Mouse (Mus musculus): Measurements from ENCODE around the gene Lrp1.

The Lrp1 gene

GRCm38 (mm10) chr10:127577156-127577555 is 43.8 kb downstream of the Lrp1 start:
- no peak for DNase-seq (ENCODE audit: low read depth, low spot score)
- H3K36me3 ChIP-seq (ENCODE audit: control insufficient read depth, insufficient read depth, low read length, poor library complexity, severe bottlenecking) = no peaks in the 10 kb centered on the region
- no peaks in the 10 kb centered on the region for H3K27me3 ChIP-seq (ENCODE audit: control insufficient read depth, insufficient read depth, low read length, poor library complexity, severe bottlenecking)

DNA sequence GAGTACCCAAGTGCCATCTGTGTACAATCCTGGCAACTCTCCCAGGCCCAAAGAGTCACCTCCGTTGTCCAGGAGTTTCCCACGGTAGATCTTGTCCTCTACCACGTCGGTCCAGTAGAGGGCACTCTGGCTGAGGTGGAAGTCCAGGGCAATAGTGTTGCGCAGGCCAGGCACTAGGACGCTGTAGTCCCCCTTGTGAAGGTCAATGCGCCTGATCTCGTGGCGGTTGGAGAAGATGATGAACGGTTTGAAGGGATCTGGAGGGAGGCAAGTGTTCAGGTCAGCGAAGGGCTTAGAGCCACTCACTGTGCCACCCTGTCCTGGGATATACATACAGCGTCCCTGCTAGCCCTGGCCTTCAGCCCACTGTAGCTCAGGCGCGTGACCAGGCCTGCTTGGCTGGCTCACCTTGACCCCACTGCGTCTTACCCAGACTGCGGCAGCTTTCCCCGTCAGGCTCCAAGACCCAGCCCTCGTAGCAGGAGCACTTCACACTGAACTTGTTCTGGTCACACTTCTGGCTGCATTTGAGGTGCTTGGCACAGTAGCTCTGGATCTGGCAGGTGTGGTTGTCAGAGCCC is 44.5 kb downstream of the Lrp1 start:
- H3K36me3 ChIP-seq (ENCODE audit: control insufficient read depth, insufficient read depth, low read length, poor library complexity, severe bottlenecking) = no peaks in the 10 kb centered on the region
- peak; percentile 63 for DNase-seq (ENCODE audit: low read depth, low spot score)

DNA sequence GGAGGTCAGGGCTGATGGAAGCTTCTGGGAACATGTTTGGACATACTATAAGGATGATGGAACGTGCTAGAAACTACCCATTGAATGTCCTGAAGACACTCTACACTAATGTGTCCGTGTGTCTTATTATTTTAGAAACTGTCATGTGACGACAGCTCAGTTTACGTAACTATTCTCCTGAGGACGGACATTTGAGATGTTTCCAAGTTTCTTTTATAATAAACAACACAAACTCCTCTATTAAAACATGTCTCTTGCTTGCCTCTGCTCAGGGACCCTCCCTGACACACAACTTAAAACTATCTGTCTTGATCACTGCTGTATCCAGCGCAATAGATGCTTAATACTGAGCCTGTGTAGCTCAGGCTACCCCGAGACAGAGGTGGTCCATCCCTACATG is 45.2 kb downstream of the Lrp1 start:
- Histone ChIP-seq H3K36me3 (ENCODE audit: control insufficient read depth, insufficient read depth, low read length, poor library complexity, severe bottlenecking) (no peaks in the 10 kb centered on the region), H3K27me3 (ENCODE audit: control insufficient read depth, insufficient read depth, low read length, poor library complexity, severe bottlenecking) (no peaks in the 10 kb centered on the region)
- no peak for DNase-seq (ENCODE audit: low read depth, low spot score)

More for the DNA sequence above, 44.5 kb downstream of the Lrp1 start:
- H3K27me3 ChIP-seq (ENCODE audit: control insufficient read depth, insufficient read depth, low read length, poor library complexity, severe bottlenecking) = no peaks in the 10 kb centered on the region

- no peaks in the 10 kb centered on the region for H3K36me3 ChIP-seq (ENCODE audit: control insufficient read depth, insufficient read depth, low read length, poor library complexity, severe bottlenecking)
Observed at GRCm38 (mm10) chr10:127572281-127572680, 48.7 kb downstream of the Lrp1 start.

GRCm38 (mm10) chr10:127570937-127571641 is 49.9 kb downstream of the Lrp1 start:
- H3K36me3 ChIP-seq (ENCODE audit: control insufficient read depth, insufficient read depth, low read length, poor library complexity, severe bottlenecking) = no peaks in the 10 kb centered on the region
- no peak for DNase-seq (ENCODE audit: low read depth, low spot score)
- no peaks in the 10 kb centered on the region for H3K27me3 ChIP-seq (ENCODE audit: control insufficient read depth, insufficient read depth, low read length, poor library complexity, severe bottlenecking)

More at GRCm38 (mm10) chr10:127572281-127572680, 48.7 kb downstream of the Lrp1 start:
- H3K27me3 ChIP-seq (ENCODE audit: control insufficient read depth, insufficient read depth, low read length, poor library complexity, severe bottlenecking) = no peaks in the 10 kb centered on the region
- no peak for DNase-seq (ENCODE audit: low read depth, low spot score)

- Histone ChIP-seq H3K36me3 (ENCODE audit: control insufficient read depth, insufficient read depth, low read length, poor library complexity, severe bottlenecking) (no peaks in the 10 kb centered on the region), H3K27me3 (ENCODE audit: control insufficient read depth, insufficient read depth, low read length, poor library complexity, severe bottlenecking) (no peaks in the 10 kb centered on the region)
- no peak for DNase-seq (ENCODE audit: low read depth, low spot score)
Observed at GRCm38 (mm10) chr10:127570384-127570783, 50.6 kb downstream of the Lrp1 start.

DNA sequence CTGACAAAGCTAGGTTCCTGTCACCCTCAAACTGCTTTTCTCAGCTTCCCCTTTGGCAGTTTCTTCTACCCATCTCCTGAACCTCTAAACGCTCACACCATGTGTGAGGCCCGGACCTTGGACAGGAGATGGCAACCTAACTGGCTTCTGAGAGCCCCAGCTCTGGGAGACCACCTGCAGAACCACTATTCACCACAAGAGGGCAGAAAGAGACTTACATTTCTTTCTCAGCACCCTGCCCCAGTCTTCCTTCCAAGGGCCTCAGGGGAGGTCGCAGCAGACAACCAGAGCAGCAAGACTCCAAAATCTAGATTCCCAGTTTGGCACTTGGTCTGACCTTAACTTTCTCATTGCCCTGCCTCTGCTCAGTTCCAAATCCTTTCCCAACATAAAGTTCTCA is 51.5 kb downstream of the Lrp1 start:
- peak; percentile 82 for DNase-seq (ENCODE audit: low read depth, low spot score)
- Histone ChIP-seq H3K27me3 (ENCODE audit: control insufficient read depth, insufficient read depth, low read length, poor library complexity, severe bottlenecking) (no peaks in the 10 kb centered on the region), H3K36me3 (ENCODE audit: control insufficient read depth, insufficient read depth, low read length, poor library complexity, severe bottlenecking) (no peaks in the 10 kb centered on the region)

DNA sequence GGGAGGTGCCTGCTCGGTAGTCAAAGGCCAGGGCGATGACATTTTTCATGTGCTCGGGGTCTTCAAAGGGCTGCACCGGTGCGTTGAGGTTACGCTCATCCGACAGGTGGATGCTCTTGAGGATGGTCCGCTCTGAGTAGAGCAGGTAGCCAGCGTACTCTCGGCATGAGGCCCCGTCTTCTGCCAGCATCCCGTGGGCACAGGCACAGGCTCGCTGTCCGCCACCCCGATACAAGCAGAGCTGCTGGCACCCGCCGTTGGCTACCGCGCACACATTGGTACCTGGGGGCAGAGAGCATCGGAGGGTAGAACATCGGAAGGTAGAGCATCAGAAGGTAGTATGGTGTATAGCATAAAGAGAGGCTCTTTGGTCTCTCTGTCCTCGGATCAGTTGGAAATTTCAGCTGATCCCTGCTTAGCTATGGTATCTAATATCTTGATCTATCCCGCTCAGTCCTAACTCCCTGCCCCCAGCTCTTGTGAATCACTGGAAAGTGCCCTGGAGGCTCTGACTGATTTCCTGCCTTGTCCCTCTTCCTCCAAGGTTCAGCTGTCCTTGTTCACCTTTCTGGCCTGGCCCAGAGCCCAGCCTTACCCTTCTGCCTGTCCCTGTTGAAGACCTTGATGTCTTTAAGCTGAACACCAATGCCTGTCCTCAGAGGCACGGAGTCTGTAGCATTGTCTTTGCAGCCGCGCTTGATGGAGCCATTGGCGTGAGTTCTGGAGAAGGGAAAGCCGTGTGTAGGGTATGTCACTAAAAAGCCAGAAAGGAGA is 54.2 kb downstream of the Lrp1 start:
- DNase-seq (ENCODE audit: low read depth, low spot score) = no peak
- no peaks in the 10 kb centered on the region for H3K27me3 ChIP-seq (ENCODE audit: control insufficient read depth, insufficient read depth, low read length, poor library complexity, severe bottlenecking)
- H3K36me3 ChIP-seq (ENCODE audit: control insufficient read depth, insufficient read depth, low read length, poor library complexity, severe bottlenecking) = no peaks in the 10 kb centered on the region

GRCm38 (mm10) chr10:127564301-127564700 is 56.6 kb downstream of the Lrp1 start:
- no peaks in the 10 kb centered on the region for H3K36me3 ChIP-seq (ENCODE audit: control insufficient read depth, insufficient read depth, low read length, poor library complexity, severe bottlenecking)
- no peak for DNase-seq (ENCODE audit: low read depth, low spot score)
- H3K27me3 ChIP-seq (ENCODE audit: control insufficient read depth, insufficient read depth, low read length, poor library complexity, severe bottlenecking) = no peaks in the 10 kb centered on the region

GRCm38 (mm10) chr10:127563840-127564239 is 57.1 kb downstream of the Lrp1 start:
- no peaks in the 10 kb centered on the region for H3K36me3 ChIP-seq (ENCODE audit: control insufficient read depth, insufficient read depth, low read length, poor library complexity, severe bottlenecking)
- DNase-seq (ENCODE audit: low read depth, low spot score) = peak; percentile 20
- H3K27me3 ChIP-seq (ENCODE audit: control insufficient read depth, insufficient read depth, low read length, poor library complexity, severe bottlenecking) = no peaks in the 10 kb centered on the region

DNA sequence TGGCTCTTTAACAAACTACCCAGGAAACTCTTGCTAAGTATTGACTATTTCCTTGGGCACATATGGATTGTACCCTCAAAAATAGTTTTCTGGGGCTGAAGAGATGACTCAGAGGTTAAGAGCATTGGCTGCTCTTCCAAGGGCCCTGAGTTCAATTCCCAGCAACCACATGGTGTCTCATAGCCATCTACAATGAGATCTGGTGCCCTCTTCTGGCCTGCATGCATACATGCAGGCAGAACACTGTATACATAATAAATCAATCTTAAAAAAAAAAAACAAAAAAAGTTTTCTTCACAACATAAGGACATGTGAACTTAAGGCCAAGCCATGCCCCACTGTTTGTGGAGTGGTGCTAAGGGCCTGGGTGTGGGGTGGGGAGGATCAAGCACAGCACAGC is 59.8 kb downstream of the Lrp1 start:
- H3K36me3 ChIP-seq (ENCODE audit: control insufficient read depth, insufficient read depth, low read length, poor library complexity, severe bottlenecking) = no peaks in the 10 kb centered on the region
- peak; percentile 13 for DNase-seq (ENCODE audit: low read depth, low spot score)
- no peaks in the 10 kb centered on the region for H3K27me3 ChIP-seq (ENCODE audit: control insufficient read depth, insufficient read depth, low read length, poor library complexity, severe bottlenecking)

- H3K36me3 ChIP-seq (ENCODE audit: control insufficient read depth, insufficient read depth, low read length, poor library complexity, severe bottlenecking) = no peaks in the 10 kb centered on the region
- H3K27me3 ChIP-seq (ENCODE audit: control insufficient read depth, insufficient read depth, low read length, poor library complexity, severe bottlenecking) = no peaks in the 10 kb centered on the region
- peak; percentile 32 for DNase-seq (ENCODE audit: low read depth, low spot score)
Observed at GRCm38 (mm10) chr10:127557397-127557796, 63.6 kb downstream of the Lrp1 start.

DNA sequence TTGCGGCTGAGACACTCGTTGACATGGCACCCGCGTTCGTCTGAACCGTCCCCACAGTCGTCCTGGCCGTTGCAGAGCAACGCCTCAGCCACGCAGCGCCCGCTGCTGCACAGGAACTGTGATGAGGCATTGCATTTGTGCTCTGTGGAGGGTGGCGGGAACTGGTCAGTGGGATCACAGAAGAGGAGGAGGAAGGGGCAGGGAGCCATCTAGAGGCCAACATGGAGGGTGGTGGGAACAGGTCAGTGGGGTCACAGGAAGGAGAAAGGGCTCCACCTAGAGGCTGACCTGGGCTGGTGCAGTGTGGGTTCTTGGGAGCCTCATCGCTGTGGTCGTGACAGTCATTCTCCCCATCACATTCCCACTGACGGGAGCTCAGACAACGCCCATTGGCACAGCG is 65.2 kb downstream of the Lrp1 start:
- Histone ChIP-seq H3K36me3 (ENCODE audit: control insufficient read depth, insufficient read depth, low read length, poor library complexity, severe bottlenecking) (no peaks in the 10 kb centered on the region), H3K27me3 (ENCODE audit: control insufficient read depth, insufficient read depth, low read length, poor library complexity, severe bottlenecking) (no peaks in the 10 kb centered on the region)
- DNase-seq (ENCODE audit: low read depth, low spot score) = peak; percentile 34

DNA sequence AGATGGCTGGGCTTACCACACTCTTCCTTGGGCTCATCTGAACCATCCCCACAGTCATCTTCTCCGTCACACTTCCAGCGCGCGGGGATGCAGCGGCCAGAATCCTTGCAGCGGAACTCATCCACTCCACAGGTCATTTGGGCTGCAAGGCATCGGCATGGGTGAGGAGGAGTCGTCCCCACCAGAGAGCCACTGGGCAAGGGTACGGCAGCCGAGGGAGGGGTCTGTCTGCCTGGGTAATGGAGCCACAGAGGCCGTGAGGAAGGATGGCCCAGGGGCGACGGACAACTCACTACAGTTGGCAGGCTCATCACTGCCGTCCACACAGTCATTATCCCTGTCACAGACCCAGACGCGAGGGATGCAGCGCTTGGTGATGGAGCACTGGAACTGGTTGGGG is 71.1 kb downstream of the Lrp1 start:
- H3K36me3 ChIP-seq (ENCODE audit: control insufficient read depth, insufficient read depth, low read length, poor library complexity, severe bottlenecking) = no peaks in the 10 kb centered on the region
- no peak for DNase-seq (ENCODE audit: low read depth, low spot score)
- no peaks in the 10 kb centered on the region for H3K27me3 ChIP-seq (ENCODE audit: control insufficient read depth, insufficient read depth, low read length, poor library complexity, severe bottlenecking)

GRCm38 (mm10) chr10:127548236-127548635 is 72.7 kb downstream of the Lrp1 start:
- no peaks in the 10 kb centered on the region for H3K27me3 ChIP-seq (ENCODE audit: control insufficient read depth, insufficient read depth, low read length, poor library complexity, severe bottlenecking)
- no peaks in the 10 kb centered on the region for H3K36me3 ChIP-seq (ENCODE audit: control insufficient read depth, insufficient read depth, low read length, poor library complexity, severe bottlenecking)
- DNase-seq (ENCODE audit: low read depth, low spot score) = no peak

Measured in splenic B cell, adult 2 months (primary cell).